Mouse (Mus musculus) megakaryocyte, embryonic 14.5 days (primary cell): ENCODE data around the gene Atp13a2.

Source experiments
- FLI1 ChIP-seq: IDR thresholded peaks from 2 replicates; pipeline ENCODE4 v1.6.1; 2012; ENCODE audit warnings: low read length, inconsistent platforms, mixed read lengths
- GATA1 ChIP-seq: IDR thresholded peaks from 3 replicates; pipeline ENCODE4 v1.6.1; 2012; ENCODE audit warnings: mixed read lengths, low read length, inconsistent platforms, borderline replicate concordance

GRCm38 (mm10) chr4:141052442-141052841, 65.8 kb downstream of the Atp13a2 start:
- TF ChIP-seq GATA1 (no peak), FLI1 (no peak)
